Mouse (Mus musculus) limb, embryonic 14.5 days (tissue): Measurements from ENCODE around the gene Dennd2a. TPM values are rescaled to one million over a fixed set of nuclear protein-coding genes. Genes with fewer than 3 reads are reported as not detected.
A peak's percentile ranks its signal among the peaks of the same experiment; 100 is the strongest.

Source experiments
- ATAC-seq: fragments of 200-750 bp; cut with Nextera tagmentation; 2 replicates; pipeline ENCODE4 v1.8.0; 2017; ENCODE audit warnings: low read depth, moderate number of reproducible peaks, moderate TSS enrichment; ENCODE audit not compliant: low FRiP score
- DNase-seq: peaks from one replicate; pipeline ENCODE4 v3.0.0-alpha.2; 2015; ENCODE audit warnings: low spot score
- H3K27ac ChIP-seq: fragments of 300-500 bp; sonication (generic); replicated peaks from 2 replicates; pipeline ENCODE4 v1.5.1; 2014; ENCODE audit warnings: low read depth, mild to moderate bottlenecking, low read length, moderate library complexity, mixed read lengths
- H3K27me3 ChIP-seq: fragments of 300-500 bp; sonication (generic); 2 replicates; pipeline ENCODE4 v1.6.1; 2014; ENCODE audit warnings: low read length, mixed read lengths; ENCODE audit not compliant: control insufficient read depth, insufficient read depth
- H3K36me3 ChIP-seq: fragments of 300-500 bp; sonication (generic); 2 replicates; pipeline ENCODE4 v1.6.1; 2014; ENCODE audit warnings: mild to moderate bottlenecking, low read length, moderate library complexity, mixed read lengths; ENCODE audit not compliant: control insufficient read depth, insufficient read depth
- H3K4me1 ChIP-seq: fragments of 300-500 bp; sonication (generic); 2 replicates; pipeline ENCODE4 v1.6.1; 2014; ENCODE audit warnings: antibody characterized with exemption, low read length, mixed read lengths; ENCODE audit not compliant: control insufficient read depth, insufficient read depth
- H3K4me2 ChIP-seq: fragments of 300-500 bp; sonication (generic); replicated peaks from 2 replicates; pipeline ENCODE4 v1.6.1; 2014; ENCODE audit warnings: low read depth, mild to moderate bottlenecking, low read length, moderate library complexity; ENCODE audit not compliant: severe bottlenecking
- H3K4me3 ChIP-seq: fragments of 300-500 bp; sonication (generic); replicated peaks from 2 replicates; pipeline ENCODE4 v1.5.1; 2014; ENCODE audit warnings: low read length
- H3K9ac ChIP-seq: fragments of 300-500 bp; sonication (generic); 2 replicates; pipeline ENCODE4 v1.6.1; 2014; ENCODE audit warnings: mild to moderate bottlenecking, low read depth, low read length, moderate library complexity; ENCODE audit not compliant: severe bottlenecking
- H3K9me3 ChIP-seq: fragments of 300-500 bp; sonication (generic); 2 replicates; pipeline ENCODE4 v1.6.1; 2016; ENCODE audit warnings: low read length; ENCODE audit not compliant: control insufficient read depth
- POLR2A ChIP-seq: fragments of 200-500 bp; IDR thresholded peaks from 2 replicates; pipeline ENCODE4 v1.8.0; 2012; ENCODE audit warnings: inconsistent platforms, mild to moderate bottlenecking, moderate library complexity, borderline replicate concordance; ENCODE audit not compliant: insufficient read depth, insufficient read length; ENCODE audit errors: extremely low read depth
- WGBS: fragments of 180-500 bp; shearing (Covaris S2); extraction: QIAGEN DNeasy Blood & Tissue Kit; methylation state at CpG from one replicate; pipeline ENCODE4 v1.1.7; 2014; 5-methylcytosine and 5-hydroxymethylcytosine counted together
- polyA plus RNA-seq, 2 experiments: library from polyadenylated mRNA; depleted of rRNA in 1 of 2; stranded (reverse) in 1 of 2; unstranded in 1 of 2; fragments of >200 nt; fragmentation: Nextera tagmentation in 1 of 2; extraction: Ambion mirVana in 1 of 2; gene quantifications; 2 replicates each; pipeline versions ENCODE4 v1.2.1 to v1.2.3; 2012 to 2014

The Dennd2a gene
- polyA plus RNA-seq (2012; rRNA removed) (52.2 and 60.1 TPM in 2 replicates), polyA plus RNA-seq (2014; fragmentation: Nextera tagmentation; extraction: Ambion mirVana) (28.3 and 31.6 TPM in 2 replicates)

DNA sequence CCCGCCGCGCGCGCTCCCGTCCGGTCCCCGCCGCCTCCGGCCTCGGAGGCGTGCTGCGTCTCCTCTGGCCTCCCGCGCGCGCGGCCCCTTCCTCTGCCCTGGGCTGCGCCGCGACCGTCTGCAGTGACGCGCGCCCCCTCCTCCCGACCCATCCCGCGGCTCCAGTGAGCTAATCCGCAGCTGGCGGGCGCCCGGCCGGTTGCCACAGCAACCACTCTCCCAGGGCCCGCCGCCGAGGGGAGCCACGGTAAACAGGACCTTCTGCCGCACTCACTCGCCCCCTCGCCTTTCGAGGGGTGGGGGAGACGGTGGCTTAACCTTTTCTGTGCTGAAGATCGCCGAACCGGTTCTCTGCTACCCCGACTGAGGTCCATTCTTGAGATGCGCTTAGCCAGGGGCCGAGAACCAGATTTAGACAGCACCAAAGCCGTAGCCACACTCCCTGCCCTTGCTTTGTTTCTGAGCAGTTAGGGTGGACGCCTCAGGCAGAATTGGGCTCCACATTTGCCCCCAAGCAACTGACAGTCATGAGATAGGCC lies at the start of gene Dennd2a:
TSS of gene Dennd2a (minus strand) at position 145 of the 539 bp plus-strand sequence.
- peak within 1 kb of the TSS; percentile 66 for H3K4me2 ChIP-seq
- H3K9me3 ChIP-seq, result no peaks in the 10 kb centered on the region
- peak within 1 kb of the TSS; percentile 99 for H3K9ac ChIP-seq
- WGBS, result 0% methylated on average over 17 of the region's 50 CpGs
- H3K4me1 ChIP-seq, result peaks cover 30% of the 10 kb centered on the region
- peak within 1 kb of the TSS; percentile 94 for H3K27ac ChIP-seq
- H3K4me3 ChIP-seq, result peak within 1 kb of the TSS; percentile 88
- TF ChIP-seq POLR2A, result no peak
- DNase-seq (peak; percentile 91), ATAC-seq (peak; percentile 93)
- no peaks in the 10 kb centered on the region for H3K36me3 ChIP-seq
- no peaks in the 10 kb centered on the region for H3K27me3 ChIP-seq

DNA sequence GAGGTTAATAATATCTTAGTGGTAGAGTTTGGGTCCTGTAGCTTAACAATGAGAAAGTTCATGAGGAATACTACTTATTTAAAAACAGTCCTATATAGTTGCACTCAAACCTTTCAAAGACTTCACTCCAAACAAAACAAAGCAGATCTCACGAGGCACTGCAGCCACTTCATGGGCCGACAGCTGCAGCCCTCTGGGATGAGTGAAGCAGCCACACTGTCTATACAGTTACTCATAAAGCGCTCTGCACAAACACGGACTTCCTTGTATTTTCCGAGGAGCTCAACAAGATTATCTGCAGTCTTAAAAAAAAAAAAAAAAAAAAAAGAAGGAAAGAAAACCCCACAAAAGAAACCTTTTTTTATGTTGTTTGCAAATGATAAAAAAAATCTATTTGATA lies 49.7 kb upstream of the Dennd2a start:
- Histone ChIP-seq H3K4me1 (no peaks in the 10 kb centered on the region), H3K4me3 (no peak overlapping the region), H3K9ac (no peak overlapping the region), H3K27me3 (no peaks in the 10 kb centered on the region), H3K9me3 (no peaks in the 10 kb centered on the region), H3K4me2 (no peak overlapping the region), H3K36me3 (peaks cover 27% of the 10 kb centered on the region), H3K27ac (no peak overlapping the region)
- 76% methylated on average over 5 of the region's 5 CpGs for WGBS
- no peak; the same call in 1 of the 2 replicates for ATAC-seq
- no peak for TF ChIP-seq POLR2A
- DNase-seq, result no peak

DNA sequence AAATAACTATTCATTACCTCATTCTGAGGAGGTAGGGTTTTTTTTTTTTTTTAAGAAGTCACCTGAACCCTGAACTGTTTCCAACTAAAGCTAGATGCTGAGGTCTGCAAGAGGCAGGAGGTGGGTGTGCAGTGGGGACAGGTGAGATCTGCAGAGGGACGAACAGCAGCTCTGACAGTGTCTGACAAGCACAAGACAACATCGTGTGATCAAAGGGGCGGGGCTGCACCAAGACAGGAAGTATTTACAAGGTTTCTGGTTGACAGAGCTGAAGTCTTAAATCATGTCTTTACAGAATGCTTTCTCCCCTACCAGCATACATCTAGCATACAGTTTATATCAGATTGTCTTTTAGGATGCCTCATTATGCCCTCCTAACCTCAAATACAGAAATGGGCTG lies 49.2 kb upstream of the Dennd2a start:
- H3K36me3 ChIP-seq, result peaks cover 29% of the 10 kb centered on the region
- H3K4me2 ChIP-seq, result no peak overlapping the region
- no peak for ATAC-seq
- H3K27me3 ChIP-seq, result no peaks in the 10 kb centered on the region
- no peak for DNase-seq
- no peaks in the 10 kb centered on the region for H3K4me1 ChIP-seq
- no peak overlapping the region for H3K9ac ChIP-seq
- TF ChIP-seq POLR2A, result no peak
- H3K27ac ChIP-seq, result no peak overlapping the region
- no peak overlapping the region for H3K4me3 ChIP-seq
- no peaks in the 10 kb centered on the region for H3K9me3 ChIP-seq
- WGBS, result 61% methylated on average over 3 of the region's 3 CpGs

DNA sequence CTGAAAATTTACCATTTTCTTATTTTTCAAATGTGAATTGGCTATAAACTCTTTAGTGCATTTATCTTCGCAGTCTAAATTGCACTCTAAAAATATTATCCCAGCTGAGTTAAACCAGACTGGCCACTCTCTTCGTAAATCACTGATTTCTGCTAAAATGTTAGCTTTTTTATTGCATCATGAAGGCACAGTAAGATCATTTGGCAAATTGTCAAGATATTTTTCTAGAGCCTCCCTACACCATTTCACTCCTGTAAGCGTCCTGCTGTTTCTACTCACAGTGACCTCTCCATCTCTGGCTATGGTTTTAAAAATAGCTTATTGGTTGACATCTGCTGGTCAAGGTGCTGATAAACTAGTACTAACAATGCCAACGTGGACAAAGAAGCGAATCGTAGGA lies 48.4 kb upstream of the Dennd2a start:
- DNase-seq (no peak), ATAC-seq (no peak)
- no peak overlapping the region for H3K27ac ChIP-seq
- 79% methylated on average over 6 of the region's 6 CpGs for WGBS
- no peaks in the 10 kb centered on the region for H3K4me1 ChIP-seq
- no peak for TF ChIP-seq POLR2A
- H3K27me3 ChIP-seq, result no peaks in the 10 kb centered on the region
- no peak overlapping the region for H3K9ac ChIP-seq
- H3K4me3 ChIP-seq, result no peak overlapping the region
- peaks cover 30% of the 10 kb centered on the region for H3K36me3 ChIP-seq
- no peak overlapping the region for H3K4me2 ChIP-seq
- no peaks in the 10 kb centered on the region for H3K9me3 ChIP-seq

DNA sequence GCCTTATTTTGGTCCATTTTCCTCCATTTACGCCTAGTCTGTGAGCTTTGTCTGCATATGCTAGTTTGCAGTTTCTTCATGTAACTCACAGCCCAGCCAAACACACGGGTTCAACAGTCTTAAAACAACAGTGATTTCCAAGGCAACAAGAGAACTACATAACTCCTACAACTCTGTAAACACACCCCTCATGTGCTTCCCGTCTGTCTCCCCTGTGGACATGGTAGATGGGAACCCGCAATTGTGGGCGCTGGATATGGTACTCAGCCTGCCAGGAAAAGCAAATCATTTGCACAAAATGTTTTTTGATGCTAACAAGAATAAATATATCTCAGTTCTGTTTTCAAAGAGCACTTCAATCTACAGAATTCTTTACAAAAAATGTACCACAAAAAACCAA lies 46.9 kb upstream of the Dennd2a start:
- H3K4me1 ChIP-seq, result no peaks in the 10 kb centered on the region
- DNase-seq (no peak), ATAC-seq (no peak)
- H3K27me3 ChIP-seq, result no peaks in the 10 kb centered on the region
- no peak overlapping the region for H3K9ac ChIP-seq
- no peak overlapping the region for H3K4me2 ChIP-seq
- no peak overlapping the region for H3K4me3 ChIP-seq
- WGBS, result 84% methylated on average over 5 of the region's 5 CpGs
- H3K27ac ChIP-seq, result no peak overlapping the region
- TF ChIP-seq POLR2A, result no peak
- no peaks in the 10 kb centered on the region for H3K9me3 ChIP-seq
- H3K36me3 ChIP-seq, result peaks cover 39% of the 10 kb centered on the region
